Mouse (Mus musculus): ENCODE data around the gene Ccdc157.

- TF ChIP-seq CTCF (conservative IDR thresholded peaks at IDR 0.05; ENCODE audit: insufficient read depth, insufficient read length, low read depth, low read length), result no peak
- no peak for TF ChIP-seq POLR2A (IDR thresholded peaks at IDR 0.05; ENCODE audit: low read depth, low read length)
These were observed 4.5 kb downstream of the Ccdc157 start for GRCm38 (mm10) chr11:4155641-4156040.

Data from kidney, adult 2 months (tissue).